Mouse (Mus musculus) activated CD4-positive, CD25-positive, alpha-beta regulatory T cell, adult 4 months (primary cell): ENCODE measurements around the gene Cul7. TPM values are rescaled to one million over a fixed set of nuclear protein-coding genes. Genes with fewer than 3 reads are reported as not detected.

Experiments
- ATAC-seq: one replicate; pipeline ENCODE4 v1.8.0; 2017
- polyA plus RNA-seq, 2 experiments: library from polyadenylated mRNA; unstranded; fragments of 100-300 nt; shearing (Covaris generic); gene quantifications; one replicate each; pipeline ENCODE4 v1.2.1; 2017

Gene Cul7
- polyA plus RNA-seq, 2 experiments from 2014 or later = 2.8 to 4.1 TPM

DNA sequence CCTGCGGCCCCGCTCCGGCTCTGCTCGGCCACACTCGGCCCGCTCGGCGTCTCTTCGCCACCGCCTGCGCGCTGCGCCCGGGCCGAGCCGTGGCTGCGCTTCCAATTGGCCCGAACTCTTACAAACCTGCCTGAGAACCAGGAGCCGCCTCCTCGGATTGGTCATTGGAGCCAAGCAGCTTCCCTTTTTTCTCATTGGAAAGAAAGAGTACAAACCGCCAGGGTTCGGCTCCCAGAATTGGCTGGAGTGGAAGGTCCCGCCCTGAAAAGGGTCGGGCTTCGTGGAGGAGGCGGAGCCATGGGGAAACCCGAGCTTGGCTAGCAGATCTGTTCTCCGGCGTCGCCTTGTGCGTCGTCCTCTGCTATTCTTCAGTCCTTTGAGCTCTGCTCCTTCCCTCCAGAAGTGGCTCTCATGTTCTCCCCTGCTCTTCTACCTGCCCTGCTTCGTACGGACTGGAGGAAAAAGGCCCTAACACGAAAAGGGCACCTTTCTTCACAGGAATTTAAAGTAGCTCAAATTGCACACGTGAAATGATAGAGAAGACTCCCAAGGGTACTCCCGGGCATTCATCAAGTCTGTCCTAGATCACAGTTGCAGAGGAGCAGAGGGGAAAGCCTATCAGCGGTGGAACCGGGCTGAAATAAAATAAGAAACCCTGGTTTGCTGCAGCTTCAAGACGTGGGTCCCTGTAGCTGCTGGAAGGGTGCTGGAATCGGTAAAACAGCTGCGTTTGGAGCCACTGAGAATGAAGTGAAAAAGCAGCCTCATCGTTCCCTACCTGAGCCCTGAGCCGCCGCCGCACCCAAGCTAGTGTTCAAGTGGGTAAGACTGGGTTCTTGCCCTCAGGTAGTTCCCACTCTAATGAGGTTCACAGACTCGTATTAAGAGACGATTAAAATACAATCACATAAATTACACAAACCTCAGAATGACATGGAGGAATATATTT is 55.0 kb downstream of the Cul7 start, which contains the start of gene Ppp2r5d:
Ppp2r5d (minus strand) TSS at position 225 of the 949 bp plus-strand sequence.
- ATAC-seq = peak; percentile 98

DNA sequence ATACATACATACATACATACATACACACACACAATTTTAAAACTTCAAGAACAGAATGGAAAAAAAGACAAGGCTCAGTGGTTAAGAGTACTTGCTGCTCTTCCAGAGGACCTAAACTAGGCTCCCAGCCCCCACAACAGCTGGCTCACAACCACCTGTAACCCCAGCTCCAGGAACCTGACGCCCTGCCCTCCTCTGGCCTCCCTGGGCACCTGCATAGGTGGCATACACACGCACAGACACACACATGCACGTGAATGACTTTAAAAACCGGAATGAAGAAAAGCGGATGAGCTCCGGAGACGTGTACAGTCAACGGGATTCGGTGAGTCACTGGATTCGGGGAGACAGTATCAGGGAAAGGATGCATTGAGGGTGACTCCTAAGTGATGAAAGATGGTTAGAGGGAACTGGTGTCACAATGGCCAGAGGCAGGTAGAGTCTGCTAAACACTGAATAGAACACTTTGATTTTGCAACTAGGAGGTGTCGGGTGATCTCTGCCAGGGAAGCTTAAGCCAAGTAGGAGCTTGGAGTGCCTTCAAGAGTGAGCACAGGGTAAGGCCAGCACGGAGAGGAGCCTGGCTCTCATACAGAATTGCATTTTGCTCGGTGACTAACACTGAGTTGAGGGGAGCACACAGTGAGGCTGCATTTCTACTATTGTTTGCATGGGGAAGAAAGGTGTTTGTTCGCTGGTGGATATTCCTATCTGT is 56.4 kb downstream of the Cul7 start:
- ATAC-seq = no peak

DNA sequence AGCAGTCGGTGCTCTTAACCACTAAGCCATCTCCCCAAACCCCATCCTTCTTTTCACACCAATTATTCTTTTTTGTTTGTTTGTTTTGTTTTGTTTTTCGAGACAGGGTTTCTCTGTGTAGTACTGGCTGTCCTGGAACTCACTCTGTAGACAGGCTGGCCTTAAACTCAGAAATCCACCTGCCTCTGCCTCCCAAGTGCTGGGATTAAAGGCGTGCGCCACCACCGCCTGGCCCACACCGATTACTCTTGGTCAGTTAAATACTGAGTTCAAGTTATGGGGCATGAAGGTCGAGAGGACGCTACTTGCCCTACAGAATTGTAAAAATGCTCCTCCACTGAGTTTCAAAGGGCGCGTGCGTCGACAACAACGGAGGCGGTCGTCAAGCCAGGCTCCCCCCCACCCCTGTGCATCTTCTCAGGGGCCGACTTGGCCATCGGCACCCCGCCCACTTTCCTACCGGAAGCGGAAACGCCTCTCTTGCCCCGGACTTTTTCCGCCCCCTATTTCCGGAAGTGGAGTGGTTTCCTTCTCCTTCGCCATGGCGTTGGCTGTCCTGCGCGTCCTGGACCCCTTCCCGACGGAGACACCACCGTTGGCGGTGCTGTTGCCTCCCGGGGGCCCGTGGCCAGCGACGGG is 60.9 kb downstream of the Cul7 start, which contains the start of gene Pex6:
Pex6 (plus strand) TSS at position 505 of the 639 bp plus-strand sequence.
- peak; percentile 82 for ATAC-seq

DNA sequence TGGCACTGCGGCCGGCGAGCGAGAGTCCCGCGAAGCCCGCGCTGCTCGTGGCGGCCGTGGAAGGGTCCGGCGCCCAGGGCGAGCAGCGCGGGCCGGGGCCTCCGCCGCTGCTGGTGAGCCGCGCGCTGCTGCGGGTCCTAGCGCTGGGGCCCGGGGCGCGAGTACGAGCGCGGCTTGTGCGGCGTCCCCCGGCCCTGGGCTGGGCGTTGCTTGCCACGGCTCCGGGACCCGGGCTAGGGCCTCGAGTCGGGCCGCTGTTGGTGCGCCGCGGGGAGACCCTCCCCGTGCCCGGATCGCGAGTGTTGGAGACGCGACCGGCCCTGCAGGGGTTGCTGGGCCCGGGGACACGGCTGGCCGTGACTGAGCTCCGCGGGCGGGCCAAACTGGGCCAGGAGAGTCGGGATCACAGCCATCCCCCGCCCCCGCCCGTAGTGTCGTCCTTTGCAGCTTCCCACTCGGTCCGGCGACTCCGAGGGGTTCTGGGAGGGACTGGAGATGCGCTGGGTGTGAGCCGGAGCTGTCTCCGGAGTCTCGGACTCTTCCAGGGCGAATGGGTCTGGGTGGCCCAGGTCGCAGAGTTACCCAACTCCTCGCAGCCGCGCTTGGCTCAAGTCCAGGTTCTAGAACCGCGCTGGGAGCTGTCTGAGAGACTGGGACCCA is 61.6 kb downstream of the Cul7 start:
- peak; percentile 20 for ATAC-seq

DNA sequence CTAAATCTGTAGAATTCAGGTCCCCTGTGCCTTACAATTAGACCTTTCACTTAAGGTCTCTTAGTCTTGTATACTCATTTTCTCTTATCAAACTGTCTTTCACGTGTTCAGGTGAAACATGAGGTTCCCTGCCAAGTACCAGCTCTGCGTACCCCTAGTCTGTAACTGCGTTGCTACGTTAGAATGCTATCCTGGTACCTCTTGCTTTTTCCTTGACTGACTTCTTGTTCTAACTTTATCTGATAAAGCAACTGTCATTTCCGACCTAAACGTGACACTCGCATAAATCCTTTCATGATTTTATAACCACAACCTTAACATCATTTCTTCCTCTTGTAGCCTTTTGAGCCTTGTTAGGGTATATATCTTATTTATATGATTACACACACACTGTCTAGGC is 62.3 kb downstream of the Cul7 start:
- ATAC-seq = peak; percentile 15

DNA sequence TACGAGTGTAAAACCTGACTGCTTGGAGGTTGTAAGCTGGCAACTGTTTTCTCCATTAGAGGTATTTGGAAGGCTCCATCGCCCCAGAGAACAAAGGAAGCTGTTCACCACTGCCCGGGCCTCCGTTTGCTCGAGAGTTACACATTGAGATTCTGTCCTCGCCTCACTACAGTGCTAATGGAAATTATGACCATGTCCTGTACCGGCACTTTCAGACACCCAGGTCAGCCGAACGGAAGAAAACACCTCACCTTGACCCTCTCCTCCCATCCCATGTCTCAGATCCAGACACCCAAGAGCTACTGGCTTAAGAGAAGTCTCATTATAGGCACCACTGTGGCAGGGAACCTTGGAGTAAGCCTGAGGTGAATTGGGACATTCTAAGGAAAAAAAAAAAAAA is 63.7 kb downstream of the Cul7 start:
- ATAC-seq = no peak

Other genes starting within 250 kb of the Cul7 start
- gene Crip3, start 221.4 kb upstream of the Cul7 start, polyA plus RNA-seq = not detected
- not detected for gene Slc22a7, start 211.9 kb upstream of the Cul7 start, polyA plus RNA-seq
- 1 to 10 TPM in 1 of 2 experiments, under 1 TPM in 1; 0.49 to 1.5 TPM for gene Ttbk1, start 162.7 kb upstream of the Cul7 start, polyA plus RNA-seq
- 10 to 100 TPM; 11.1 to 13.4 TPM for gene Dnph1, start 153.6 kb upstream of the Cul7 start, polyA plus RNA-seq
- gene Cul9, start 103.9 kb upstream of the Cul7 start, polyA plus RNA-seq = 1 to 10 TPM; 2.7 to 3.5 TPM
- gene Srf, start 94.2 kb upstream of the Cul7 start, polyA plus RNA-seq = 10 to 100 TPM in 1 of 2 experiments, 1 to 10 TPM in 1; 6.3 to 10.9 TPM
- under 1 TPM in 1 of 2 experiments, not detected in 1; 0.22 TPM for gene Ptk7, start 20.8 kb upstream of the Cul7 start, polyA plus RNA-seq
- 10 to 100 TPM in 1 of 2 experiments, 1 to 10 TPM in 1; 5.6 to 11.2 TPM for gene Klc4, start 4.3 kb upstream of the Cul7 start, polyA plus RNA-seq
- 10 to 100 TPM; 67.3 to 68.4 TPM for gene Mrpl2, start 4.1 kb upstream of the Cul7 start, polyA plus RNA-seq
- 10 to 100 TPM; 44.0 to 48.0 TPM for gene Rrp36, start 24.0 kb downstream of the Cul7 start, polyA plus RNA-seq
- 100 to 1,000 TPM; 164 to 197 TPM for gene Mea1, start 28.5 kb downstream of the Cul7 start, polyA plus RNA-seq
- gene Klhdc3, start 30.6 kb downstream of the Cul7 start, polyA plus RNA-seq = 10 to 100 TPM; 22.0 to 28.7 TPM
- 10 to 100 TPM; 21.9 to 30.2 TPM for gene Ppp2r5d, start 54.8 kb downstream of the Cul7 start, polyA plus RNA-seq
- 1 to 10 TPM; 2.9 to 4.0 TPM for gene Pex6, start 61.1 kb downstream of the Cul7 start, polyA plus RNA-seq
- gene Gnmt, start 78.8 kb downstream of the Cul7 start, polyA plus RNA-seq = under 1 TPM; 0.54 to 0.83 TPM
- gene Cnpy3, start 101.9 kb downstream of the Cul7 start, polyA plus RNA-seq = 10 to 100 TPM; 19.2 to 21.6 TPM
- not detected for gene Ptcra, start 113.4 kb downstream of the Cul7 start, polyA plus RNA-seq
- 10 to 100 TPM; 20.0 to 25.1 TPM for gene 2310039H08Rik, start 122.3 kb downstream of the Cul7 start, polyA plus RNA-seq
- 100 to 1,000 TPM; 144 to 146 TPM for gene Rpl7l1, start 132.3 kb downstream of the Cul7 start, polyA plus RNA-seq
- gene Bicral, start 208.1 kb downstream of the Cul7 start, polyA plus RNA-seq = 1 to 10 TPM; 8.3 to 8.5 TPM
- gene Tbcc, start 240.3 kb downstream of the Cul7 start, polyA plus RNA-seq = 10 to 100 TPM; 10.4 to 12.4 TPM